Mouse (Mus musculus): ENCODE data around the gene Atp1a2. TPM values are rescaled to one million over a fixed set of nuclear protein-coding genes. Genes with fewer than 3 reads are reported as not detected.

Gene Atp1a2
- total and polyA plus RNA-seq, 3 experiments, result 0.07 to 0.23 (median 0.13) TPM

- no peak overlapping the region for H3K9ac ChIP-seq (ENCODE audit: insufficient read depth, low read depth)
- H3K27ac ChIP-seq (ENCODE audit: insufficient read depth, low read depth), result no peak overlapping the region
- dilution Hi-C loops (cut with MboI; ENCODE audit: extremely low pct_ligation_motif_present, extremely low pct_unique_long_range_greater_than_20kb, low sequenced_read_pairs) (no loop called here), in situ Hi-C loops (cut with MboI; ENCODE audit: low pct_ligation_motif_present, low pct_unique_long_range_greater_than_20kb, low sequenced_read_pairs) (loop anchor here (25.0 kb wide), 2 partner anchors 280 to 505 kb away; partner anchors contain the start of gene Vangl2)
- no peaks in the 10 kb centered on the region for H3K79me2 ChIP-seq (replicated peaks; ENCODE audit: control insufficient read depth, extremely low read depth, insufficient read depth, poor library complexity, severe bottlenecking)
- H3K27me3 ChIP-seq (replicated peaks), result no peaks in the 10 kb centered on the region
- H3K4me1 ChIP-seq (ENCODE audit: control insufficient read depth in 1 of 2, insufficient read depth in 2 of 2), result peaks cover 3 to 32% of the 10 kb centered on the region in 2 experiments; a peak in 3 of 4 replicates
- no peak for TF ChIP-seq MYC (IDR thresholded peaks at IDR 0.05; ENCODE audit: low read depth, low read length)
- no peak for TF ChIP-seq UBTF (IDR thresholded peaks at IDR 0.05; ENCODE audit: low read depth, low read length)
- no peak for DNase-seq (ENCODE audit: extremely low read depth)
- no peaks in the 10 kb centered on the region for H3K9me3 ChIP-seq (replicated peaks; ENCODE audit: low read length)
- no peak overlapping the region for H3K4me3 ChIP-seq (replicated peaks in 1 of 3; ENCODE audit: low read depth in 2 of 3, low read length in 2 of 3, poor library complexity in 1 of 3)
- no peak overlapping the region for H3K4me2 ChIP-seq (ENCODE audit: insufficient read depth, low read depth, poor library complexity, severe bottlenecking)
- H3K36me3 ChIP-seq (replicated peaks in 1 of 2; ENCODE audit: control insufficient read depth in 1 of 2, insufficient read depth in 1 of 2, low read length in 1 of 2), result peaks cover 15 to 51% of the 10 kb centered on the region in 2 experiments
Measured at GRCm38 (mm10) chr1:172317431-172317830, 19.6 kb upstream of the Atp1a2 start.

- no peak for DNase-seq (ENCODE audit: extremely low read depth)
- no peaks in the 10 kb centered on the region for H3K79me2 ChIP-seq (replicated peaks; ENCODE audit: control insufficient read depth, extremely low read depth, insufficient read depth, poor library complexity, severe bottlenecking)
- H3K4me3 ChIP-seq (replicated peaks in 1 of 3; ENCODE audit: low read depth in 2 of 3, low read length in 2 of 3, poor library complexity in 1 of 3), result no peak overlapping the region
- dilution Hi-C loops (cut with MboI; ENCODE audit: extremely low pct_ligation_motif_present, extremely low pct_unique_long_range_greater_than_20kb, low sequenced_read_pairs), result no loop called here
- H3K4me1 ChIP-seq (ENCODE audit: control insufficient read depth in 1 of 2, insufficient read depth in 2 of 2), result peaks cover 3 to 47% of the 10 kb centered on the region in 2 experiments; a peak in 3 of 4 replicates
- peaks cover 15 to 37% of the 10 kb centered on the region in 2 experiments for H3K36me3 ChIP-seq (replicated peaks in 1 of 2; ENCODE audit: control insufficient read depth in 1 of 2, insufficient read depth in 1 of 2, low read length in 1 of 2)
- H3K9ac ChIP-seq (ENCODE audit: insufficient read depth, low read depth), result no peak overlapping the region
- TF ChIP-seq IRF4 (IDR thresholded peaks at IDR 0.05; ENCODE audit: low read depth, low read length) (no peak), HCFC1 (IDR thresholded peaks at IDR 0.05; ENCODE audit: low read depth, low read length) (no peak), GABPA (IDR thresholded peaks at IDR 0.05; ENCODE audit: insufficient replicate concordance, low read depth, low read length) (no peak), NRF1 (IDR thresholded peaks at IDR 0.05; ENCODE audit: low read depth, low read length) (no peak), ELF1 (IDR thresholded peaks at IDR 0.05; ENCODE audit: low read depth, low read length) (no peak), EP300 (IDR thresholded peaks at IDR 0.05; ENCODE audit: low read length) (no peak), NELFE (IDR thresholded peaks at IDR 0.05; ENCODE audit: low read depth, low read length) (no peak), UBTF (IDR thresholded peaks at IDR 0.05; ENCODE audit: low read depth, low read length) (no peak), USF1 (IDR thresholded peaks at IDR 0.05; ENCODE audit: low read depth, low read length) (no peak), SMC3 (IDR thresholded peaks at IDR 0.05; ENCODE audit: low read depth, low read length) (no peak), SIN3A (IDR thresholded peaks at IDR 0.05; ENCODE audit: low read length) (no peak), JUN (IDR thresholded peaks at IDR 0.05; ENCODE audit: insufficient read depth, low read depth, low read length) (no peak), MAFK (IDR thresholded peaks at IDR 0.05; ENCODE audit: insufficient replicate concordance, low read length) (no peak), ETS1 (conservative IDR thresholded peaks at IDR 0.05; ENCODE audit: low read depth, low read length) (no peak), CTCF (conservative IDR thresholded peaks at IDR 0.05 in 1 of 2, IDR thresholded peaks at IDR 0.05 in 1 of 2; ENCODE audit: low read depth in 2 of 2, low read length in 2 of 2) (no peak), MAX (IDR thresholded peaks at IDR 0.05; ENCODE audit: low read length) (no peak), MEF2A (IDR thresholded peaks at IDR 0.05; ENCODE audit: borderline replicate concordance, low read depth, low read length) (no peak), KAT2A (IDR thresholded peaks at IDR 0.05; ENCODE audit: insufficient replicate concordance, low read length) (no peak), CHD2 (IDR thresholded peaks at IDR 0.05; ENCODE audit: low read length) (no peak)
- H3K27me3 ChIP-seq (replicated peaks), result no peaks in the 10 kb centered on the region
- no peak overlapping the region for H3K4me2 ChIP-seq (ENCODE audit: insufficient read depth, low read depth, poor library complexity, severe bottlenecking)
- no peaks in the 10 kb centered on the region for H3K9me3 ChIP-seq (replicated peaks; ENCODE audit: low read length)
- in situ Hi-C loops (cut with MboI; ENCODE audit: low pct_ligation_motif_present, low pct_unique_long_range_greater_than_20kb, low sequenced_read_pairs), result loop anchor here (5.0 to 25.0 kb wide), 3 partner anchors 168 to 503 kb away; partner anchors contain the start of genes Dcaf8 and Vangl2
- H3K27ac ChIP-seq (ENCODE audit: insufficient read depth, low read depth), result no peak overlapping the region
Measured at GRCm38 (mm10) chr1:172314911-172315310, 17.0 kb upstream of the Atp1a2 start.

Data from CH12.LX (cell line).